Mouse (Mus musculus) thymus, postnatal 25 days (tissue): ENCODE measurements at regions not wholly inside any gene's neighbourhood (a gene's known extent, or its start where the extent isn't known, plus 50 kb on each side); places are given as distances from the start of the nearest gene placed in this dataset.
A peak's percentile ranks its signal among the peaks of the same experiment; 100 is the strongest.

ENCODE experiments used
- DNase-seq: peaks from one replicate; pipeline ENCODE4 v3.0.0; 2022

DNA sequence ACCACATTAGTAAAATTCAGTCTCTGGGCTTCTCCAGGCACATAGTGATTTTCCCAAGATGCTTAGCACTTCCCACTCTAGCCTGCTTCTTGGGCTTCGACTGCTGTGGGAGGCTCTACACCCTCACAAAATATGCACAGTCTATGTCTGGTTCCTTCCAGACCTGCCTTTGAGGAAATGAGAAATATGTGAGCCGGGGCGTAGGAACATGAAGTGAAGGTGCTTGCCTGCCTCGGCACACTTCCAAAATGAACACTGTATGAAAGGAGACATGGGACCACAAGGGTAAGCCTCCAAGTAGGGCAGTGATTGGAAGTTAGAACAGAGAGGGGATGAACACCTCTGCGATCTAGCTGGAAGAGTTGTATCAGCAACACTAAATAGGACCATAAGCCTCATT, 54.5 kb downstream of the Gm10260 start:
- DNase-seq: no peak

DNA sequence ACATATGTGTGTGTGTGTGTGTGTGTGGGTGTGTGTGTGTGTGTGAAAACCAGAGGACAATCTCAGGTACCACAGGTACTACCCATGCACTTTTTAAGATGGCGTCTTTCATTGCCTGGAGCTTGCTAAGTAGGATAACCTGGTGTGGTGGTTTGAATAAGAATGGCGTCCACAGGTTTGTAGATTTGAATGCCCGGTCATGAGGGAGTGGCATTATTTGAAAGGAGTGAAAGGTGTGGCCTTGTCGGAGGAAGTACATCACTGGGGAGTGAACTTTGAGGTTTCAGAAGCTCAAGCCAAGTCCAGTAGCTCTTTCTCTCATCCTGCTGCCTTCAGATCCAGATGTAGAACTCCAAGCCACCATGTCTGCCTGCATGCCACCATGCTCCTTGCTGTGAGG, 55.9 kb downstream of the Gm10260 start:
- DNase-seq: no peak

DNA sequence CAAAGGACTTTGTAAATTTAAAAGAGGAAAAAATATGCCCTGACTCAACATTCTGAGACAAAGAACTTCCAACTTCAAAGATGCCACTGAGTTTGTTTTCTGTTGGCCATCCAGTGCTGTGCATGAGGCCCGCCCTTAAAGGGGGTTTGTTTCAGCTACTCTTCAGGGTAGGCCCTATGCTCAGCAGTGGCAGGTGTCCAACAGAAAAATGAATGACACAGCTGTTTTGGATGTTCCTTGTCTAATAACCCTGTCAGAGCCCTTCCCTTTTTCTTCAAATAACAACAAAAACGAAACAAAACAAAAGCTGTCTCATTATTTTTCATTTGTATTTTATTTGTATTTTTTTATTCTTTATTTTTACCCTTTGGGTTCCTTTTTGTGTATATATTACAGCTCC, 61.5 kb downstream of the Gm10260 start:
- DNase-seq: no peak

- DNase-seq: no peak
These were observed 62.1 kb downstream of the Gm10260 start for GRCm38 (mm10) chr13:97698317-97698716.

DNA sequence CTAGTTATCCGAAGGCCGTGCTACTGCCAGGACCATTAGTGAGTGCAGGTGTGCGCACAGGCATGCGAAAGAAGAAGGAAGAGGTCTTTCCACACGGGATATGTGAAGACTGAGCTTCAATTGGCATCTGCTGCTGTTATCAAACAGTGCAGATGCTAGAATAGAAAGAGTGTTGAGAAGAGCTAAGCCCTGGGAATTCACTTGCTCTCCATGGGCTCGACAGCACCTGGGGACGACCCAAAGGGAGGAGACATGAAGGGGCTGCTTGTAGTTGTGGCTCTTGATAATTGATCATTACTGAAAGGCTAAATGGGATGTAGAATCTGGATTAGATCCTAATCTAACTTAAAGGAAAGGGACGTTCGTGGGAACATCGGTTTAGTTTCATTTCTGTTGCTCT, 63.2 kb downstream of the Gm10260 start:
- no peak for DNase-seq

- DNase-seq: no peak
These were observed 65.4 kb downstream of the Gm10260 start for GRCm38 (mm10) chr13:97695022-97695421.

GRCm38 (mm10) chr13:97694356-97694990, 66.0 kb downstream of the Gm10260 start:
- no peak for DNase-seq

DNA sequence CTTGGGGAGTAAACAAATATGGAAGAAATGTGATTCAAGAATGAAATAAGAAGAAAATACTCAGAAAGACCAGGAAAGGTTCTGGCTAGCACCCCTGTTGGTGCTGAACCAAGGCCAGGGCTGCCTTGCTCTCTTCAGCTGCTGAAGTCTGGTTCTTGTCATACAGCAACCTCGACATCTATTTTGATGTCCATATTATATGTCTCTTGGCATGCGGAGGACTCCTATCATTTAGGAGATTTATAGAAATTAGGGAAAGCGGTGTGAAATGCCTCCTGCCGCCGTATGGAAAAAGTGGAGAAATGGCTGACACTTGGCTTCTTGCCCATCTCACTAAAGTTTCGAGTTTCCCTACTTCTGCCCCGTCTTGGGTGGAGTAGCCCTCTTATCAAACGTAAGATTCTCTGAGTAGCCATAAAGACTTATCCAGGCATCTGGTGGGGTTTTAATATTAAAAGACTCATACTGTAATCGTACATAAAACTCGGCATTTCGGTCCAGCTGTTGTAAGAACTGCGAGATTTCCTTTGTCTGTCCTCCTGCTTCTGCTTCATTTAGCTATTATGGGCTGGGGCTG, 72.0 kb downstream of the Gm10260 start:
- DNase-seq: no peak

- DNase-seq: no peak
These were observed 76.6 kb downstream of the Gm10260 start for GRCm38 (mm10) chr13:97683836-97684235.

DNA sequence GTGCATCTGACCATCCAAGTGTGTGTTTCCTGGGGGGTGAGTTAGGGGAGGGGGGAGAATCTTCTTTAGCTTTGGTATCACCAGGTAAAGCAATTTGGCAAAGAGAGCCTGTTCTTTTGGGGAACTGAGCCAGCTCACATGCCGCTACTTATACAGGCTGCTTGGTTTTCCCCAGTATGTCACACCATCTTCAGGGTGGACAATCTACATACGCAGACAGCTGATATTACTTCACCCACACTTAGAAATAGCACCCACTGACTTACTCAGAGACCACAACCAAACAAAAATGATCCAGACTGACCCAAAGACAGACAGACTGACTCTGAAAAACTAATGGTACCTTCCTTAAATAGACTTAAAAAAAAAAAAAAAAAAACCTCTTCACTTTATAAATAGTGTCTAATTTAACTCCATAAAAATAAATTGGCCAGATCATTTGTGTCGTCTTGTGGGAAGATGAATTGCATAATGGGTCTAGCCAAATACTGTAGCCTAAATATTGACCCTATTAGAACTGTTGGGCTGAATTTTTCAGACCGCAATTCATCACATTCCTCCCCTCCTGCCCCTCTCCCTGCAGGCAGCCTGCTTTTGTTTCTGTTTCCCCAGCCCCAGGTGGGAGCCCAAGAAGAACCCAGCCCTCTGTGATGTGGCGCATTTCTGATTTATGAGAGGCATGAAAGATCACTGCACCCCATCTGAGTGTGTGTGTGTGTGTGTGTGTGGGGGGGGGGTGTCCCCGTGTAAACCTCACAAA, 79.0 kb downstream of the Gm10260 start:
- peak; percentile 36 for DNase-seq

GRCm38 (mm10) chr13:97680283-97680896, 80.0 kb downstream of the Gm10260 start:
- no peak for DNase-seq

DNA sequence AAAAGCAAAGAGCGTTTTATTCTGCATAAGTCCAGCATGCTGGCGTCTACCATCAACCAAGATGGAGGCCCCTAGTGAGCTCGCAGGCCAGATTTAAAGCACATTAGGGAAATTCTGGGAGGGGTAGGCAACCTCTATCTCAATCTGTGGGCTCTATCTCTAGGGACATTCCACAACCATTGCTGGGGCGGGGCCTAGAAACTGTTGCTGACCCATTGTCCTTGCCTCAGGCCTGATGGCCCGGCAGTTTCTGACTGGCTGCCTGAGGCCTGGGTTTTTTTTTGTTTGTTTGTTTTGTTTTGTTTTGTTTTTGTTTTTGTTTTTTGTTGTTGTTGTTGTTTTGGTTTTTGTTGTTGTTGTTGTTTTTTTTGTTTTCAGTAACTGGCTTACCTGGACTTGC, 81.4 kb downstream of the Gm10260 start:
- no peak for DNase-seq

DNA sequence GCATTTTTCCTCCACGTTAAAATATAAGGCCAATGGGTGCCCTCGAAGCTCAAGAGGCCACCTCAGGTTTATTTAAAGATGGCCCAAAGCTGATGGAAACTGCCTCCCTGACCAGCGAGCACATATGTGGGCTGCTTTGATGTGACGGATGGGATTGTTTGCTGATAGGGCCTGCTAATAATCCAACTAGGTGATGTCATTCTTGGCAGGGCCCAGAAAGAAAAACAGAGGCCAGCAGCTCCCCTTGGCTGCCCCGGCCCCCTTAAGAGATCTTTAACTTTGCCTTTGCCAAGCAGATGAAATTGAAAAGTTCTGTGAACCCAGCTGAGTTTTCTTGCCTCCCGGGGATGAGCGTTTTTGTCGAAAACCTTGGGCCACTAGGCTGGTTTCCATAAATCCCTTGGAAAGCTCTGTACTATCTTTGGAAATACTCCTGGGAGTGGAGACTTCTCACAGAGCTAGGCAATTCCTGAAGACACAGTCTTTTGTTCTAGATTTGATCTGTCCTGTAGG, 83.8 kb downstream of the Gm10260 start:
- no peak for DNase-seq

GRCm38 (mm10) chr13:97673107-97673506, 87.3 kb downstream of the Gm10260 start:
- no peak for DNase-seq

- DNase-seq: peak; percentile 35
These were observed 88.3 kb downstream of the Gm10260 start for GRCm38 (mm10) chr13:97672038-97672675.

- DNase-seq: no peak
These were observed 91.1 kb downstream of the Gm10260 start for GRCm38 (mm10) chr13:97669366-97669765.

DNA sequence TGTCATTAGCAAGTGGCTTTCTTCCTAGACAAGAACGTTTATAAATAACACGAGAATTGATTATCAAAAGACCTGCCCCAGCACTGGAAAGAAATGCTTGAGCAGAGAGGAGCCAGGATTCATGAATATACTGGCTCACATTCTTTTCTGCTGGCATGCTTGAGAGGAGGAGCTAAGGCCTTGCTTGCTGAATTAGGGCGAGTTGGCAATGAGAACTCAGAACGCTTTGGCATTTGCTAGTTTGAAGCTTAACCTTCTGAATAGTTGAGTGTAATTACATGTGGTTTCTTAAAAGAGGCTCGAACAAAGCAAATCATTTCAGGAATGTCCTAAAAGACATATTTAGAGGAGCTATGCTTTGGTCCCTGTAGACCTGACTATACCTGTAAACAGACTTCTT, 91.5 kb downstream of the Gm10260 start:
- no peak for DNase-seq

GRCm38 (mm10) chr13:97667313-97667712, 93.1 kb downstream of the Gm10260 start:
- no peak for DNase-seq

GRCm38 (mm10) chr13:97666761-97667160, 93.7 kb downstream of the Gm10260 start:
- no peak for DNase-seq

DNA sequence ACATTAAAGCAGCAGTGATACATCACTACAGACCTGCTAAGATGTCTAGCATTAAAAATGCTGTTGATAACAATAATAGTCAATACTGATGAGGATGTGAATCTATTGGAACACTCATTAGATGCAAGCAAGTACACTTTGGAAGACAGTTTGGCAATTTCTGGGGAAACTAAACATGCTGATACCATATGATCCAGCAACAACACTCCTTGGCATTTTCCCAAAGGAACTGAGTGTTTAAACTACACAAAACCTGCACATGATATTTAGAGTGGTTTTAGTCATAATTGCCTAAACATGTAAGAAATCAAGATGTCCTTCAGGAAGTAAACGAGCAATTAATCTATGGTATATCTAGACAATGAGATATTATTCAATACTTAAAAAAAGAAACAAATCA, 95.2 kb downstream of the Gm10260 start:
- DNase-seq: no peak

- no peak for DNase-seq
These were observed 97.7 kb downstream of the Gm10260 start for GRCm38 (mm10) chr13:97662741-97663140.

DNA sequence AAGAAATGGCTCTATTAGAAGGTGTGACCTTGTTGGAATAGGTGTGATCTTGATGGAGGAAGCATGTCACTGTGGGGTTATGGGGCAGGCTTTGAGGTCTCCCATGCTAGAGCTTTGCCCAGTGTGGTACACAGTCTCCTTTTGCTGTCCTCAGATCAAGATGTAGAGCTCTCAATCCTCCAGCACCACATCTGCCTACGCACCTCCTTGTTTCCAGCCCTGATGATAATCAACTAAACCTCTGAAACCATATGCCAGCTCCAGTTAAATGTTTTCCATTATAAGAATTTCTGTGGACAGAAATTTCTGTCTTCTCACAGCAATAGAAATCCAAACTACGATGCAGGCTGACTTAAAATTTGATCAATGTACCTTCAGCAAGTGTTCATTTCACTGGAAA, 103.8 kb downstream of the Gm10260 start:
- DNase-seq: no peak

DNA sequence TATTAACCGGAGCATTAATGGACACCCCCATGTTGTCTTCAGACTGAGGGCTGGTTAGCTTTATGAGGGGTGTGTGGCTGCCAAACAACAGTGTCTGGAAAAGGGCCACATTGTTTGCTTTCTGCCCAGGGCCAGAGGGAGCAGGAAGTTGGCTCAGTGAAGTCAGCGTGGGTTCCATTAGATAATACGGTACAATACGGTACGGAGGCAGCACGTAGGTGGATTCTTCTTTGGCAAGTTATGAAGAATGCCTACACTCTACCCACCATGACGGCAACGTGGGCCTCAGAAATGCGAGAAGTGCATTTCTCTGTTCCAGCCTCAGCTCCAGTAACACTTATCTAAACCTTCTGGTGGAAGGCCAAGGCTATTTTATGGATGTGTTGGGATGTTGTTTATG, 108.2 kb downstream of the Gm10260 start:
- DNase-seq: no peak
